Mouse (Mus musculus) adrenal gland, adult (tissue): ENCODE results near the gene Mrgbp.

Source experiments
- DNase-seq, 2 experiments: peaks; one replicate each; pipeline ENCODE4 v3.0.0; 2022 to 2023; ENCODE audit warnings: low spot score in 1 of 2; ENCODE audit not compliant: inconsistent age in 2 of 2

Gene Mrgbp

GRCm38 (mm10) chr2:180581002-180581401 lies at the start of gene Mrgbp:
Gene Mrgbp, plus strand, starts transcription at chr2:180581304.
- DNase-seq = peak in 1 of 2 experiments; percentile 48

GRCm38 (mm10) chr2:180531671-180532385 lies 49.3 kb upstream of the Mrgbp start:
- DNase-seq = no peak

- DNase-seq = no peak
These were observed 48.6 kb upstream of the Mrgbp start for GRCm38 (mm10) chr2:180532386-180532995.

- no peak for DNase-seq
These were observed 47.9 kb upstream of the Mrgbp start for GRCm38 (mm10) chr2:180533237-180533636.

DNA sequence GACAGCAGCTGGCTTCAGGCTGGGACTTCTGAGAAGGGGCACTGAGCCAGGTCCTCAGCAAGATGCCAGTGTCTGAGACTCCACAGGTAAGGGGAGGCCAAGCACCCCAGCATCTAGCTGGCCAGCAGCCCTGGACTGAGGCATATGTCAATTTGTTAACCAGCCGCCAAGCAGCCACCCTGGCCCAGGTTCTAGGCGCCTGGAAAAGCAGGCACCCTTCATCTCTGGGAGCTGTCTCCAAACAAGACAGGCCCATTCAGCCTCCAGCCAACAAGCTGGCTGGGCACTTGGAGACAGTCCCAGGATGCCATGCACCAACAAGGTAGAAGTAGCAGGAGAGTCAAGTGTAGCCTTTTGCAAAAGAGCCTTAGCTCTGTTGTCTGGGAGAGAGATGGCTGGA lies 37.4 kb upstream of the Mrgbp start:
- DNase-seq = no peak

- DNase-seq = no peak
These were observed 36.1 kb upstream of the Mrgbp start for GRCm38 (mm10) chr2:180545046-180545445.

- DNase-seq = no peak
These were observed 33.6 kb upstream of the Mrgbp start for GRCm38 (mm10) chr2:180547384-180548106.

GRCm38 (mm10) chr2:180552340-180552739 lies 28.8 kb upstream of the Mrgbp start:
- DNase-seq = no peak

- no peak for DNase-seq
These were observed 25.9 kb upstream of the Mrgbp start for GRCm38 (mm10) chr2:180555219-180555618.

DNA sequence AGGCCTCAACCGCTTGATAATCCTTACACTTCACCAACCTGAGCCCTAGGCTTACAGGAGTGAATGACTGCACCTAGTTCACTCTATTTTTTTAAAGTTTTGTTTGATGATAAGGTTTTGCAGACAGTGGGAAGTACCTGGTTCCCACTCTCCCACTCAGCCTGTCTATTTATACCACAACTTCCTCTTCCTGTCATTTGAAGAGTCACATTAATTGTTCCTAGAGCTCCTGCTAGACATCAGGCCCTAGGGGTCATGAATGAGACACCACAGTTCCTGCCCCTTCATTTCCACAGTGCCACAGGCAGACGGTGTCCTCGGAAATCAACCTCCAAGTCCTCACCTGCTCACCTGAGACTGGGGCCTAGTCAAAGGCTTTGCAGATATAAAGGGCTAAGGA lies 24.6 kb upstream of the Mrgbp start:
- DNase-seq = no peak

DNA sequence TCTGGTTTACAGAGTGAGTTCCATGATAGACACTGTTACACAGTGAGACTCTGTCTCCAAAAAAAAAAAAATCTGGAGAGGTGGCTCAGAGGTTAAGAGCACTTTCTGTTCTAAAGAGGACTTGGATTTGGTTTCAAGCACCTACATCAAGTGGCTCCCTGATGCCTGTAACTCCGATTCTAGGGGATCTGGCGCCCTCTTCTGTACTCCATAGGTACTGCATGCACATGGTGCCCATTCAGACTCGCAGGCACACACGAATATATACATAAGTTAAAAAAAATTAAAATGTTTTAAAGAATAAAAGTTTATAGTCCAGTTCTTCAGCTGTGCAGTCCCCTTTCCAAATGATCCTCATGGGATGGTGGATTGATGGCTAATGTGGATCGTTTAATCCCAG lies 20.9 kb upstream of the Mrgbp start:
- DNase-seq = peak in 1 of 2 experiments; percentile 37

- no peak for DNase-seq
These were observed 19.0 kb upstream of the Mrgbp start for GRCm38 (mm10) chr2:180562146-180562545.

- no peak for DNase-seq
These were observed 17.8 kb upstream of the Mrgbp start for GRCm38 (mm10) chr2:180563296-180563695.

DNA sequence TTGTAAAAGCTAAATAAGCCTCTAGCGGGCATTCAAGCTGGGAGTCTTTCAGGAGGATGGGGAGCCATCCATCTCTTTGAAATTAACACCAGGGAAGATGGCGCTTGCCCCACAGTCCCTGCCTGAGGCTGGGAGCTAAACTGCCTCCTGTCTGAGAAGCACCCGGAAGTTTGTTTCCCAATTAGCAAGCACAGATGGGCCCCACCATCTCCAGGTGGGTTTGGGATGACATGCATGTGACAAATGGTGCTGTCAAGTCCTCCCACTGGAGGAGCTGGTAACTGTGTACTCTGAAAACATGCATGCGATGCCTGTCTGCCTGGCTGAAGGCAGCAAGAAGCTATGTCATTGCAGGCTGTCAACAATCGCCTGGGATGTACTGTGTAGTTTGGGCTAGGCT lies 17.3 kb upstream of the Mrgbp start:
- DNase-seq = no peak

DNA sequence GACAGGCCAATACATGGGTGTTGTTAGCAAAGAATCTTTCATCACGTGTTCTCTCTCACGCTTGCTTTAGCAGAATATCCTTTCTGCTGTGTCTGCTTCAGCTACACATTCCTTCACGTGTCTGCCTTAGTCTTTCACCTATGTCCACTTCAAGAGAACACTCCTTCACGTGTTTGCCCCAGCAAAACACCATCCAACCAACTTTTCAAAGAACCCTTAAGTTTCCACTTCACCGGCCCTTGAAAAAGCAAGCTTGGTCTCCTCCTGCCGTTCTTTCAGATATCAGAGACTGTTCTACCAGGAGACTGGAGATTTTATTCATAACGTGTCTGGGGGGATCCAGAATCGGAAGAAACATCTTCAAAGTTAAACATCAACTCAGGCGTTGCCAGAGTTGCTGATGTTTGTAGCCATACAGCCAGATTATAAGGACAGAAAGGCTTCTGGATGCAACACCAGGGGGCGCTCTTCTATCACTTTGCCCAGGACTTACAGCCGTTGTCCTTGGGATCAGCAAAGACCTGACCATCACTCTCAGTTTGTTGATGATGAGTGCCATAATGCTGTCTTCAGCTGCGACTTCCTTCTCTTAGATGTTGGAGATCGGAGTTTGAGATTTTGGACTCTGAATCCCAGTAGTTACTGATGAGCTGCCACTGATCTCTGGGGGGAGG lies 14.7 kb upstream of the Mrgbp start:
- DNase-seq = peak; percentile 65 to 85

GRCm38 (mm10) chr2:180569028-180569643 lies 12.0 kb upstream of the Mrgbp start:
- peak; percentile 41 to 81 for DNase-seq

DNA sequence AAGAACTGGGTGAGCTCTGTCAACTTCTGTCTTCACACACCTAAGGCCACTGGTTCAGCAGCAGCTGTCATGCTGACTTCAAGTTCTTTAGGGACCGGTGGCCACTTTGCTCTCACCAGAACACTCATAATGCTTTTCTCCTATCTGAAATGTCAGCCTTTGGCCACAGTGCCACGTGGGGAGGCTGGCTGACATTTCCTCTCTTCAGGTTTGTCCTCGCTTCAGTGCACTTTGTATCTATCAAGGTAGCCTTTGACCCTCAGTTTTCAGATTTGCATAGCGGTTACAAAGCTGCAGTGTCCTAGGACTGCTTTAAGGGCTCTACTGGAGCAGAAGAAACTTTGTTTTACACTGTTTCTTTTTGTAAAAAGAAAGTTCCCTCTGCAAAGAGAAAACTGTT lies 4.6 kb upstream of the Mrgbp start:
- peak; percentile 53 to 64 for DNase-seq

DNA sequence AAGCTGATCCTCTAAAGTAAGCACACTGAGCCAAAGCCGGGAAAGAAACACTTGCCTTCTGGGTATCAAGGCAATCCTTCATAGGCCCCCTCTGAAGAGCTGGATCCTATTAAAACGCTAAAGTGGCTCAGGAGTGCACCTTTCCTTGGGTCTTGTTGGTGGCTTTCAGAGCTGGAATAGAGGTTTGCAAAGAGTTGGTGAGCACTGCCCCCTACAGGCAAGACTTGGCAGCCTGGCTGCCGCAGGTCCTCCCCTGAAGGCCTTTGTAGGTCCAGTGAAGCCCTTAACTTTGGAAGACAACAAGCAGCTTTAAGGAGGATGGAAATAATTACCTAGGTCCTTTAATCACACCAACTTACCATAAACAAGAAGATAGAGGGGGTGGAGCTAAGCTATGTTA lies 2.4 kb upstream of the Mrgbp start:
- peak; percentile 70 to 87 for DNase-seq

GRCm38 (mm10) chr2:180582481-180583153 lies 1.5 kb downstream of the Mrgbp start:
- DNase-seq = peak; percentile 98 to 99

DNA sequence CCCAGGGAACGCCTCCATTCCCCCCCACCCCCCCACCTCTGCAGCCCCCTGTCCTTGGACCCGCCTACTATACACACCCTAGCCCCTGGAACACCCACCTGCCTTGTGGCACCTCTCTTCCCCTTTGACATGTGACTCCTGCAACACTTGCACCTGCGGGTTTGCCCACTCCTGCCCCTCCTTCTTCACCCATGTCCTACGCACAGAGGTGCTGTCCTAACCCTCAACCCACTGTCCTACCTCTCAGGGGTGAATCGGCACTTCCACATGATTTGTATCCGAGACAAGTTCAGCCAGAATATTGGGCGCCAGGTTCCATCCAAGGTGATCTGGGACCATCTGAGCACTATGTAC lies 2.0 kb downstream of the Mrgbp start:
- DNase-seq = peak; percentile 32 to 59

- no peak for DNase-seq
These were observed 7.6 kb downstream of the Mrgbp start for GRCm38 (mm10) chr2:180588736-180589122.
